Mouse (Mus musculus) kidney, embryonic 14.5 days (tissue): ENCODE data around the gene Lingo4. TPM values are rescaled to one million over a fixed set of nuclear protein-coding genes. Genes with fewer than 3 reads are reported as not detected.
A peak's percentile ranks its signal among the peaks of the same experiment; 100 is the strongest.

Experiments used
- ATAC-seq: fragments of 200-750 bp; cut with Nextera tagmentation; 2 replicates; pipeline ENCODE4 v1.8.0; 2017; ENCODE audit warnings: moderate number of reproducible peaks, mild to moderate bottlenecking, moderate TSS enrichment, moderate library complexity; ENCODE audit not compliant: low FRiP score, low TSS enrichment
- H3K27ac ChIP-seq: fragments of 300-500 bp; sonication (generic); 2 replicates; pipeline ENCODE4 v1.5.1; 2014; ENCODE audit warnings: low read depth, mild to moderate bottlenecking, low read length, moderate library complexity, mixed read lengths
- H3K27me3 ChIP-seq: fragments of 300-500 bp; sonication (generic); 2 replicates; pipeline ENCODE4 v1.6.1; 2014; ENCODE audit warnings: mild to moderate bottlenecking, low read length; ENCODE audit not compliant: control insufficient read depth, insufficient read depth
- H3K36me3 ChIP-seq: fragments of 300-500 bp; sonication (generic); 2 replicates; pipeline ENCODE4 v1.6.1; 2014; ENCODE audit warnings: low read length, mixed read lengths; ENCODE audit not compliant: control insufficient read depth, insufficient read depth
- H3K4me1 ChIP-seq: fragments of 300-500 bp; sonication (generic); 2 replicates; pipeline ENCODE4 v1.6.1; 2014; ENCODE audit warnings: low read length, mixed read lengths; ENCODE audit not compliant: control insufficient read depth, insufficient read depth
- H3K4me2 ChIP-seq: fragments of 300-500 bp; sonication (generic); replicated peaks from 2 replicates; pipeline ENCODE4 v1.6.1; 2014; ENCODE audit warnings: low read depth, mild to moderate bottlenecking, low read length
- H3K4me3 ChIP-seq: fragments of 300-500 bp; sonication (generic); 2 replicates; pipeline ENCODE4 v1.5.1; 2014; ENCODE audit warnings: mild to moderate bottlenecking, low read length
- H3K9ac ChIP-seq: fragments of 300-500 bp; sonication (generic); 2 replicates; pipeline ENCODE4 v1.6.1; 2014; ENCODE audit warnings: low read depth, mild to moderate bottlenecking, low read length, moderate library complexity
- H3K9me3 ChIP-seq: fragments of 300-500 bp; sonication (generic); 2 replicates; pipeline ENCODE4 v1.6.1; 2016; ENCODE audit warnings: low read length; ENCODE audit not compliant: control insufficient read depth
- WGBS: fragments of 180-500 bp; shearing (Covaris S2); extraction: QIAGEN DNeasy Blood & Tissue Kit; methylation state at CpG from one replicate; pipeline ENCODE4 v1.1.7; 2014; 5-methylcytosine and 5-hydroxymethylcytosine counted together
- polyA plus RNA-seq: library from polyadenylated mRNA; unstranded; fragments of >200 nt; fragmentation: Nextera tagmentation; extraction: Ambion mirVana; gene quantifications from 2 replicates; pipeline ENCODE4 v1.2.1, GENCODE M21; 2014

Lingo4 gene
- polyA plus RNA-seq, 1 experiment from 2014 or later, result 0.24 TPM

GRCm38 (mm10) chr3:94413031-94413679, 14.8 kb downstream of the Lingo4 start, which contains the start of gene Tdrkh:
TSS of gene Tdrkh (plus strand) at chr3:94413273.
- Histone ChIP-seq H3K27ac (no peak within 1 kb of the TSS), H3K27me3 (0 out of 2 replicates have a peak, but pooled peaks cover 3% of the 10 kb centered on the region), H3K4me2 (peak within 1 kb of the TSS; percentile 74), H3K36me3 (no peaks in the 10 kb centered on the region), H3K9me3 (no peaks in the 10 kb centered on the region), H3K9ac (peak within 1 kb of the TSS; percentile 58), H3K4me3 (peak within 1 kb of the TSS; percentile 38), H3K4me1 (peaks cover 6% of the 10 kb centered on the region; the same call in 1 of the 2 replicates)
- ATAC-seq, result peak; percentile 99
- WGBS, result 9% methylated on average over 52 of the region's 52 CpGs

GRCm38 (mm10) chr3:94430980-94431379, 32.7 kb downstream of the Lingo4 start:
- WGBS, result 86% methylated on average over 2 of the region's 2 CpGs
- no peak overlapping the region for H3K27ac ChIP-seq
- no peak overlapping the region for H3K4me3 ChIP-seq
- H3K4me1 ChIP-seq, result no peaks in the 10 kb centered on the region
- ATAC-seq, result no peak
- no peak overlapping the region for H3K4me2 ChIP-seq
- H3K9ac ChIP-seq, result no peak overlapping the region
- no peaks in the 10 kb centered on the region for H3K36me3 ChIP-seq
- no peaks in the 10 kb centered on the region for H3K9me3 ChIP-seq
- H3K27me3 ChIP-seq, result no peaks in the 10 kb centered on the region

- no peak overlapping the region for H3K27ac ChIP-seq
- H3K4me1 ChIP-seq, result no peaks in the 10 kb centered on the region
- no peaks in the 10 kb centered on the region for H3K36me3 ChIP-seq
- H3K27me3 ChIP-seq, result no peaks in the 10 kb centered on the region
- H3K9ac ChIP-seq, result no peak overlapping the region
- no peak overlapping the region for H3K4me3 ChIP-seq
- ATAC-seq, result no peak
- H3K4me2 ChIP-seq, result no peak overlapping the region
- H3K9me3 ChIP-seq, result no peaks in the 10 kb centered on the region
- WGBS, result 84% methylated on average over 2 of the region's 2 CpGs
Measured at GRCm38 (mm10) chr3:94434305-94434704, 36.0 kb downstream of the Lingo4 start.

- Histone ChIP-seq H3K27ac (no peak overlapping the region), H3K4me1 (no peaks in the 10 kb centered on the region), H3K4me2 (no peak overlapping the region), H3K9me3 (no peaks in the 10 kb centered on the region), H3K4me3 (no peak overlapping the region), H3K9ac (no peak overlapping the region), H3K36me3 (no peaks in the 10 kb centered on the region), H3K27me3 (0 out of 2 replicates have a peak, but pooled peaks cover 2% of the 10 kb centered on the region)
- ATAC-seq, result no peak
- 84% methylated on average over 9 of the region's 9 CpGs for WGBS
Measured at GRCm38 (mm10) chr3:94436420-94436819, 38.1 kb downstream of the Lingo4 start.

- H3K36me3 ChIP-seq, result peaks cover 7% of the 10 kb centered on the region; the same call in 1 of the 2 replicates
- peaks cover 5% of the 10 kb centered on the region; the same call in 1 of the 2 replicates for H3K4me1 ChIP-seq
- no peaks in the 10 kb centered on the region for H3K9me3 ChIP-seq
- 0 out of 2 replicates have a peak, but pooled peaks cover 2% of the 10 kb centered on the region for H3K27me3 ChIP-seq
- H3K4me3 ChIP-seq, result no peak overlapping the region
- ATAC-seq, result no peak
- H3K9ac ChIP-seq, result no peak overlapping the region
- WGBS, result 45% methylated on average over 3 of the region's 3 CpGs
- no peak overlapping the region for H3K27ac ChIP-seq
- H3K4me2 ChIP-seq, result no peak overlapping the region
Measured at GRCm38 (mm10) chr3:94441182-94441581, 42.9 kb downstream of the Lingo4 start.

GRCm38 (mm10) chr3:94442951-94443596, 44.8 kb downstream of the Lingo4 start, which contains the start of gene Mrpl9:
TSS of gene Mrpl9 (plus strand) at chr3:94443318.
- WGBS, result under 1% methylated on average over 38 of the region's 39 CpGs
- Histone ChIP-seq H3K4me3 (peak within 1 kb of the TSS; percentile 89), H3K9ac (peak within 1 kb of the TSS; percentile 91)

GRCm38 (mm10) chr3:94443597-94443964, 45.3 kb downstream of the Lingo4 start, which contains the start of gene Oaz3:
TSS of gene Oaz3 (minus strand) at chr3:94443915.
- Histone ChIP-seq H3K27me3 (0 out of 2 replicates have a peak, but pooled peaks cover 2% of the 10 kb centered on the region), H3K27ac (no peak within 1 kb of the TSS), H3K9me3 (no peaks in the 10 kb centered on the region), H3K36me3 (peaks cover 29% of the 10 kb centered on the region), H3K4me2 (peak within 1 kb of the TSS; percentile 80), H3K9ac (peak within 1 kb of the TSS; percentile 91), H3K4me3 (peak within 1 kb of the TSS; percentile 89), H3K4me1 (peaks cover 5% of the 10 kb centered on the region; the same call in 1 of the 2 replicates)
- no peak for ATAC-seq
- WGBS, result 1% methylated on average over 24 of the region's 24 CpGs

More at GRCm38 (mm10) chr3:94442951-94443596, 44.8 kb downstream of the Lingo4 start, which contains the start of gene Mrpl9:
- peaks cover 26% of the 10 kb centered on the region for H3K36me3 ChIP-seq
- H3K27ac ChIP-seq, result no peak within 1 kb of the TSS
- ATAC-seq, result peak; percentile 99
- peaks cover 5% of the 10 kb centered on the region; the same call in 1 of the 2 replicates for H3K4me1 ChIP-seq
- H3K9me3 ChIP-seq, result no peaks in the 10 kb centered on the region
- 0 out of 2 replicates have a peak, but pooled peaks cover 2% of the 10 kb centered on the region for H3K27me3 ChIP-seq
- peak within 1 kb of the TSS; percentile 80 for H3K4me2 ChIP-seq

GRCm38 (mm10) chr3:94449377-94449776, 51.1 kb downstream of the Lingo4 start:
- Histone ChIP-seq H3K9ac (no peak overlapping the region), H3K4me2 (no peak overlapping the region), H3K27me3 (no peaks in the 10 kb centered on the region), H3K4me1 (0 out of 2 replicates have a peak, but pooled peaks cover under 1% of the 10 kb centered on the region), H3K9me3 (no peaks in the 10 kb centered on the region), H3K27ac (no peak overlapping the region), H3K36me3 (peaks cover 42% of the 10 kb centered on the region), H3K4me3 (no peak overlapping the region)
- ATAC-seq, result no peak
- 94% methylated on average over 2 of the region's 2 CpGs for WGBS
